Mouse (Mus musculus) hindbrain, embryonic 11.5 days (tissue): ENCODE results near the gene Medag. TPM values are rescaled to one million over a fixed set of nuclear protein-coding genes. Genes with fewer than 3 reads are reported as not detected.

Experiments
- ATAC-seq: fragments of 200-750 bp; cut with Nextera tagmentation; 2 replicates; pipeline ENCODE4 v1.8.0; 2017; ENCODE audit warnings: mild to moderate bottlenecking, moderate TSS enrichment, moderate library complexity; ENCODE audit not compliant: low FRiP score
- DNase-seq: peaks from one replicate; pipeline ENCODE4 v3.0.0-alpha.2; 2015; ENCODE audit warnings: low spot score
- H3K27ac ChIP-seq: fragments of 300-500 bp; sonication (generic); 2 replicates; pipeline ENCODE4 v1.5.1; 2014; ENCODE audit warnings: mild to moderate bottlenecking, low read depth, low read length
- H3K27me3 ChIP-seq: fragments of 300-500 bp; sonication (generic); 2 replicates; pipeline ENCODE4 v1.6.1; 2014; ENCODE audit warnings: mild to moderate bottlenecking, low read length, moderate library complexity, mixed read lengths; ENCODE audit not compliant: control insufficient read depth, insufficient read depth
- H3K36me3 ChIP-seq: fragments of 300-500 bp; sonication (generic); 2 replicates; pipeline ENCODE4 v1.6.1; 2014; ENCODE audit warnings: mild to moderate bottlenecking, low read length, moderate library complexity, mixed read lengths; ENCODE audit not compliant: control insufficient read depth, insufficient read depth
- H3K4me1 ChIP-seq: fragments of 300-500 bp; sonication (generic); replicated peaks from 2 replicates; pipeline ENCODE4 v1.6.1; 2014; ENCODE audit warnings: low read length, mixed read lengths; ENCODE audit not compliant: control insufficient read depth, insufficient read depth
- H3K4me2 ChIP-seq: fragments of 300-500 bp; sonication (generic); replicated peaks from 2 replicates; pipeline ENCODE4 v1.6.1; 2014; ENCODE audit warnings: mild to moderate bottlenecking, low read depth, low read length
- H3K4me3 ChIP-seq: fragments of 300-500 bp; sonication (generic); 2 replicates; pipeline ENCODE4 v1.5.1; 2014; ENCODE audit warnings: low read depth, low read length
- H3K9ac ChIP-seq: fragments of 300-500 bp; sonication (generic); 2 replicates; pipeline ENCODE4 v1.6.1; 2014; ENCODE audit warnings: low read depth, low read length
- H3K9me3 ChIP-seq: fragments of 300-500 bp; sonication (generic); 2 replicates; pipeline ENCODE4 v1.6.1; 2016; ENCODE audit warnings: low read length; ENCODE audit not compliant: control insufficient read depth
- WGBS: fragments of 180-500 bp; shearing (Covaris S2); extraction: QIAGEN DNeasy Blood & Tissue Kit; methylation state at CpG from one replicate; pipeline ENCODE4 v1.1.7; 2014; 5-methylcytosine and 5-hydroxymethylcytosine counted together
- polyA plus RNA-seq: library from polyadenylated mRNA; unstranded; fragments of >200 nt; fragmentation: Nextera tagmentation; extraction: Ambion mirVana; gene quantifications from 2 replicates; pipeline ENCODE4 v1.2.1, GENCODE M21; 2014

The Medag gene
- polyA plus RNA-seq, 1 experiment from 2014 or later = 0.25 TPM

DNA sequence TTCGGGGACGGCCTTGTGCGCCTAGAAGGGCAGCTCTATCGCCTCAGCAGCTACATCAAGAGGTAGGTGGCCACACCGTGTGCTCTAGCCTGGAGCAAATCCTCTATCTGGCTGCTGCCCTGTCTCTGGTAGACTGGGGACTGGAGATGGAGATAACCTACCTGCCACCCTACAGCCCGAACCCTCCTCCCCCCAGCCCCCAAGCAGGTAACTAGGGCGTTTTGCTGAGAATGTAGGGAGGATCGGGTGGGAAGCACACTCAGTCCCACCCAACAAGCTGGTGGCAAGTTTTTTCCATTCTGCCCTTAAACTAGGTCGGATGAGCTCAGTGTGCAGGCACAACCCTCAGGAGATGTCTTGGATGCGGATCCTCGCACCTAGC is 636 bp downstream of the Medag start:
- 0 out of 2 replicates have a peak, but pooled peaks cover 3% of the 10 kb centered on the region for H3K27me3 ChIP-seq
- peak overlapping the region; percentile 21 for H3K4me3 ChIP-seq
- peak overlapping the region; percentile 35 for H3K9ac ChIP-seq
- DNase-seq = no peak
- no peak overlapping the region for H3K27ac ChIP-seq
- H3K9me3 ChIP-seq = no peaks in the 10 kb centered on the region
- ATAC-seq = peak; percentile 37
- H3K4me1 ChIP-seq = peaks cover 7% of the 10 kb centered on the region; the same call in 1 of the 2 replicates
- H3K4me2 ChIP-seq = peak overlapping the region; percentile 45
- H3K36me3 ChIP-seq = no peaks in the 10 kb centered on the region
- WGBS = 38% methylated on average over 11 of the region's 11 CpGs

GRCm38 (mm10) chr5:149412671-149413070 is 1.1 kb downstream of the Medag start:
- no peaks in the 10 kb centered on the region for H3K9me3 ChIP-seq
- no peak for ATAC-seq
- 90% methylated on average over 10 of the region's 10 CpGs for WGBS
- no peak overlapping the region for H3K4me2 ChIP-seq
- no peak for DNase-seq
- 0 out of 2 replicates have a peak, but pooled peaks cover 3% of the 10 kb centered on the region for H3K27me3 ChIP-seq
- H3K4me3 ChIP-seq = no peak overlapping the region
- H3K9ac ChIP-seq = no peak overlapping the region
- no peak overlapping the region for H3K27ac ChIP-seq
- H3K4me1 ChIP-seq = peaks cover 7% of the 10 kb centered on the region; the same call in 1 of the 2 replicates
- H3K36me3 ChIP-seq = no peaks in the 10 kb centered on the region

- no peak overlapping the region for H3K4me3 ChIP-seq
- WGBS = 83% methylated on average over 9 of the region's 9 CpGs
- H3K9ac ChIP-seq = no peak overlapping the region
- 0 out of 2 replicates have a peak, but pooled peaks cover 3% of the 10 kb centered on the region for H3K27me3 ChIP-seq
- H3K4me1 ChIP-seq = peaks cover 7% of the 10 kb centered on the region; the same call in 1 of the 2 replicates
- H3K27ac ChIP-seq = no peak overlapping the region
- no peak for ATAC-seq
- no peaks in the 10 kb centered on the region for H3K9me3 ChIP-seq
- no peaks in the 10 kb centered on the region for H3K36me3 ChIP-seq
- DNase-seq = no peak
- H3K4me2 ChIP-seq = no peak overlapping the region
Measured at GRCm38 (mm10) chr5:149414369-149415167, 3.0 kb downstream of the Medag start.

- 0 out of 2 replicates have a peak, but pooled peaks cover 3% of the 10 kb centered on the region for H3K27me3 ChIP-seq
- DNase-seq (no peak), ATAC-seq (no peak)
- 96% methylated on average over 4 of the region's 4 CpGs for WGBS
- no peaks in the 10 kb centered on the region for H3K4me1 ChIP-seq
- no peaks in the 10 kb centered on the region for H3K9me3 ChIP-seq
- H3K4me3 ChIP-seq = no peak overlapping the region
- no peak overlapping the region for H3K27ac ChIP-seq
- H3K4me2 ChIP-seq = no peak overlapping the region
- no peak overlapping the region for H3K9ac ChIP-seq
- H3K36me3 ChIP-seq = no peaks in the 10 kb centered on the region
Measured at GRCm38 (mm10) chr5:149417381-149417780, 5.8 kb downstream of the Medag start.

GRCm38 (mm10) chr5:149426525-149426924 is 15.0 kb downstream of the Medag start:
- no peaks in the 10 kb centered on the region for H3K36me3 ChIP-seq
- no peaks in the 10 kb centered on the region for H3K27me3 ChIP-seq
- 93% methylated on average over 3 of the region's 3 CpGs for WGBS
- H3K27ac ChIP-seq = no peak overlapping the region
- no peak for DNase-seq
- H3K9ac ChIP-seq = no peak overlapping the region
- H3K4me3 ChIP-seq = no peak overlapping the region
- H3K4me2 ChIP-seq = no peak overlapping the region
- no peak for ATAC-seq
- H3K9me3 ChIP-seq = no peaks in the 10 kb centered on the region
- peaks cover 2% of the 10 kb centered on the region for H3K4me1 ChIP-seq

DNA sequence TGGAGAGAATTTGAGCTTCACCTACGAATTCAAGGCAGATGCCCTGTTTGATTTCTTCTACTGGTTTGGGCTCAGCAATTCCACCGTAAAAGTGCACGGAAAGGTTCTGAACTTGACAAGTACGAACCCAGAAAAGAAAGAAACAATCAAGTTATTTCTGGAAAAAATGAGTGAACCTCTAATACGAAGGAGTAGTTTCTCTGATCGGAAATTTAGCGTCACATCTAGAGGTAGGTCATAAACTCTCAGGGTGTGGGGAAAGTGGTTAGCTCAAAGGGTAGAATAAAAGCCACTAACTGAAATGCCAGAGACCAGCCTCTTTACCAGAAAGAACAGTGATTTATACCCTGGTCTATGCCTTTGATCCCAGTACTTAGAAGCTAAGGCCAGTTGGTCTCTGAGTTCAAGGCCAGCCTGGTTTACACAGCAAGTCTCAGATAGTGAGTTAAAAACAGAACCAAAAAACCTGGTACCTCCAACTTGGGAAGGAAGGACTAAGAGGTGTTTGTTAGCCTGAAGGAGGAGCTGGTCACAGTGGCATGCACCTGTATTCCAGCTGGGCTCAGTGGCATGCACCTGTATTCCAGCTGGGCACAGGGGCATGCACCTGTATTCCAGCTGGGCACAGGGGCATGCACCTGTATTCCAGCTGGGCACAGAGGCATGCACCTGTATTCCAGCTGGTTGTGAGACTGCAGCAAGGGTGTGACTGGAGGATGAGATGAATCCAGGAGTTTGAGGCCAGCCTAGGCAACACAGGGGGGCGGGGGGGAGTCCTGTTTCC is 15.9 kb downstream of the Medag start:
- H3K4me3 ChIP-seq = no peak overlapping the region
- DNase-seq (no peak), ATAC-seq (no peak)
- H3K4me2 ChIP-seq = no peak overlapping the region
- peaks cover 2% of the 10 kb centered on the region for H3K4me1 ChIP-seq
- no peak overlapping the region for H3K27ac ChIP-seq
- H3K27me3 ChIP-seq = no peaks in the 10 kb centered on the region
- no peak overlapping the region for H3K9ac ChIP-seq
- H3K36me3 ChIP-seq = no peaks in the 10 kb centered on the region
- no peaks in the 10 kb centered on the region for H3K9me3 ChIP-seq
- 94% methylated on average over 8 of the region's 8 CpGs for WGBS

DNA sequence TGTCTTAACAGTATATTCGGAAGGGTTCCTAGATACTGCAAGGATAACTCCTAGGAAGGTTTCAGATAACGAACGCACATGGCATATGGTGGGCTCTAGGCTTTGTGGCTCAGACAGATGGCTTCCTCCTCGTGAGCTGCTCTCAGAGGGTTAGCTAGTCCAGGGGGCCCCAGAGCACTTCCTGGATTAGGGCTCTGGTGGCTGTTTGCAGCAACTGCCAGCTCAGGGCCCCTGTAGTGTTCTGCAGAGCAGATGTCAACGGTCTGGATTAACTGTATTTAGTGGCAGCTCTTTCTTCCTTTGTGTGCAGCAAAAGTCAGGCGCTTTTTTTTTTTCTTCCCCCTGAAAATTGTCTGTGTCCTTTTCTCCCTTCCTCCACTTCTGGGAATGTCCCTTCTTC is 16.8 kb downstream of the Medag start:
- H3K9ac ChIP-seq = no peak overlapping the region; the same call in 1 of the 2 replicates
- H3K4me2 ChIP-seq = no peak overlapping the region
- H3K9me3 ChIP-seq = no peaks in the 10 kb centered on the region
- no peak overlapping the region for H3K4me3 ChIP-seq
- H3K4me1 ChIP-seq = peaks cover 2% of the 10 kb centered on the region
- no peaks in the 10 kb centered on the region for H3K36me3 ChIP-seq
- ATAC-seq (peak; percentile 79), DNase-seq (peak; percentile 69)
- no peaks in the 10 kb centered on the region for H3K27me3 ChIP-seq
- WGBS = 12% methylated on average over 6 of the region's 6 CpGs
- peak overlapping the region; percentile 75 for H3K27ac ChIP-seq

- H3K27me3 ChIP-seq = no peaks in the 10 kb centered on the region
- H3K4me2 ChIP-seq = no peak overlapping the region
- H3K36me3 ChIP-seq = no peaks in the 10 kb centered on the region
- H3K9me3 ChIP-seq = no peaks in the 10 kb centered on the region
- peak overlapping the region; percentile 75 for H3K27ac ChIP-seq
- H3K9ac ChIP-seq = no peak overlapping the region; the same call in 1 of the 2 replicates
- peak; percentile 40 for DNase-seq
- WGBS = 45% methylated on average over 2 of the region's 2 CpGs
- H3K4me3 ChIP-seq = no peak overlapping the region
- peak; percentile 51; the same call in 1 of the 2 replicates for ATAC-seq
- peaks cover 2% of the 10 kb centered on the region for H3K4me1 ChIP-seq
Measured at GRCm38 (mm10) chr5:149428810-149429255, 17.3 kb downstream of the Medag start.
